Mouse (Mus musculus) midbrain, embryonic 11.5 days (tissue): ENCODE measurements around the gene Rnaseh2b. TPM values are rescaled to one million over a fixed set of nuclear protein-coding genes. Genes with fewer than 3 reads are reported as not detected.
A peak's percentile ranks its signal among the peaks of the same experiment; 100 is the strongest.

Experiments used
- ATAC-seq: fragments of 200-750 bp; cut with Nextera tagmentation; 2 replicates; pipeline ENCODE4 v1.8.0; 2017; ENCODE audit warnings: moderate TSS enrichment, moderate library complexity; ENCODE audit not compliant: low FRiP score
- DNase-seq: peaks from one replicate; pipeline ENCODE4 v3.0.0; 2015; ENCODE audit warnings: low spot score; ENCODE audit errors: missing footprints
- H3K27ac ChIP-seq: fragments of 300-500 bp; sonication (generic); 2 replicates; pipeline ENCODE4 v1.5.1; 2014; ENCODE audit warnings: low read depth, low read length
- H3K27me3 ChIP-seq: fragments of 300-500 bp; sonication (generic); 2 replicates; pipeline ENCODE4 v1.6.1; 2014; ENCODE audit warnings: mild to moderate bottlenecking, low read length, moderate library complexity, mixed read lengths; ENCODE audit not compliant: control insufficient read depth, insufficient read depth
- H3K36me3 ChIP-seq: fragments of 300-500 bp; sonication (generic); 2 replicates; pipeline ENCODE4 v1.6.1; 2014; ENCODE audit warnings: mild to moderate bottlenecking, low read length, moderate library complexity, mixed read lengths; ENCODE audit not compliant: control insufficient read depth, insufficient read depth
- H3K4me1 ChIP-seq: fragments of 300-500 bp; sonication (generic); 2 replicates; pipeline ENCODE4 v1.6.1; 2014; ENCODE audit warnings: low read length; ENCODE audit not compliant: control insufficient read depth, insufficient read depth
- H3K4me2 ChIP-seq: fragments of 300-500 bp; sonication (generic); 2 replicates; pipeline ENCODE4 v1.6.1; 2014; ENCODE audit warnings: mild to moderate bottlenecking, moderate library complexity
- H3K4me3 ChIP-seq: fragments of 300-500 bp; sonication (generic); 2 replicates; pipeline ENCODE4 v1.5.1; 2014; ENCODE audit warnings: low read depth, low read length
- H3K9ac ChIP-seq: fragments of 300-500 bp; sonication (generic); 2 replicates; pipeline ENCODE4 v1.6.1; 2014; ENCODE audit warnings: low read length
- H3K9me3 ChIP-seq: fragments of 300-500 bp; sonication (generic); 2 replicates; pipeline ENCODE4 v1.6.1; 2016; ENCODE audit warnings: low read length; ENCODE audit not compliant: control insufficient read depth
- WGBS: fragments of 180-500 bp; shearing (Covaris S2); extraction: QIAGEN DNeasy Blood & Tissue Kit; methylation state at CpG from one replicate; pipeline ENCODE4 v1.1.7; 2014; 5-methylcytosine and 5-hydroxymethylcytosine counted together
- polyA plus RNA-seq: library from polyadenylated mRNA; unstranded; fragments of >200 nt; fragmentation: Nextera tagmentation; extraction: Ambion mirVana; gene quantifications from 2 replicates; pipeline ENCODE4 v1.2.1, GENCODE M21; 2014

Rnaseh2b gene
- polyA plus RNA-seq, 1 experiment from 2014 or later, result 78.1 TPM

DNA sequence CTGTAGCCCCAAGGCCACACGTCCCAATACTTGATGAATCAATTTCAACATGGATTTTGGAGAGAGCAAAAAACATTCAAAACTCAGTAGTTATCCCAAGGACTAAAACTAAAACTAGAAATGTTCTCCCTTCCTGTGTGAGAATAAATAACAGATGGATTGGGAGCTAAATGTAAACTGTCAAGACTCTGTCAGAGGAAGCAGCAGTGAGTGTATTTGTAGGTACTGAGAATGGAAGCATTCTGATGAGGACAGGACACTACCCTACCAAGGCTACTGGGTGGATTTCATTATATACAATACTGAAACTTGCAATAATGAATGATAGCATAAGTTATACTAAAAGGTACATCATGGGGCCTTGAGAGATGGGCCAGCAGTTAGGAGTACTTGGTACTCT is 6.4 kb downstream of the Rnaseh2b start:
- Histone ChIP-seq H3K4me1 (no peaks in the 10 kb centered on the region), H3K9ac (no peak overlapping the region), H3K27me3 (no peaks in the 10 kb centered on the region), H3K36me3 (no peaks in the 10 kb centered on the region), H3K4me2 (no peak overlapping the region), H3K9me3 (no peaks in the 10 kb centered on the region), H3K27ac (no peak overlapping the region), H3K4me3 (no peak overlapping the region)
- ATAC-seq (no peak), DNase-seq (no peak)
- WGBS, result 97% methylated on average over 1 of the region's 1 CpGs

- WGBS, result 84% methylated on average over 3 of the region's 3 CpGs
These were observed 7.6 kb downstream of the Rnaseh2b start for GRCm38 (mm10) chr14:62300031-62300430.

GRCm38 (mm10) chr14:62307555-62307954 is 15.2 kb downstream of the Rnaseh2b start:
- Histone ChIP-seq H3K9ac (no peak overlapping the region), H3K27ac (no peak overlapping the region), H3K36me3 (no peaks in the 10 kb centered on the region), H3K4me3 (no peak overlapping the region), H3K4me2 (no peak overlapping the region), H3K4me1 (no peaks in the 10 kb centered on the region), H3K9me3 (no peaks in the 10 kb centered on the region), H3K27me3 (no peaks in the 10 kb centered on the region)
- ATAC-seq (no peak), DNase-seq (no peak)
- 96% methylated on average over 1 of the region's 1 CpGs for WGBS

More at GRCm38 (mm10) chr14:62300031-62300430, 7.6 kb downstream of the Rnaseh2b start:
- H3K4me1 ChIP-seq, result no peaks in the 10 kb centered on the region
- no peak overlapping the region for H3K4me2 ChIP-seq
- no peak for ATAC-seq
- no peaks in the 10 kb centered on the region for H3K27me3 ChIP-seq
- no peak overlapping the region for H3K4me3 ChIP-seq
- no peak for DNase-seq
- no peaks in the 10 kb centered on the region for H3K9me3 ChIP-seq
- no peak overlapping the region for H3K27ac ChIP-seq
- no peak overlapping the region for H3K9ac ChIP-seq
- H3K36me3 ChIP-seq, result no peaks in the 10 kb centered on the region

DNA sequence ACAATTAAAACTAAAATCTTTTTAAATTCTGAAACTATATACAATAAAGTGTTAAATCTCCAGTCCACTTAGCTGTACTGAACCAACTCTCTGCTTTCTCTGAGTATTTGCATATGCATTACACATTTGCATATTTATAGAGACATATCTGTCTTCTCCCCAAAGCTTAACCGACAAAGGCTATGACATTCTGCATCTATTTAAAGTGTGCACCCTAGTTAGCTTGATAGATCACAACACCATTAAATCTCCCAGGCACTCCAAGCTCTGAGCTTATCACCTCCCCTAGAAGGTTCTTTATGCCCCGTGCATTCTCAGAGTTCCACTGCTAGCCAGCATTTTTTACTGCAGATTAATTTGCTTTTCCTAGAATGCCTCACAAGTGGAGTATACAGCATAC is 16.6 kb downstream of the Rnaseh2b start:
- DNase-seq (peak; percentile 26), ATAC-seq (no peak)
- H3K9me3 ChIP-seq, result no peaks in the 10 kb centered on the region
- H3K4me1 ChIP-seq, result no peaks in the 10 kb centered on the region
- H3K4me2 ChIP-seq, result no peak overlapping the region
- H3K9ac ChIP-seq, result no peak overlapping the region
- H3K27ac ChIP-seq, result no peak overlapping the region
- WGBS, result 62% methylated on average over 2 of the region's 2 CpGs
- H3K36me3 ChIP-seq, result no peaks in the 10 kb centered on the region
- no peaks in the 10 kb centered on the region for H3K27me3 ChIP-seq
- no peak overlapping the region for H3K4me3 ChIP-seq

GRCm38 (mm10) chr14:62311672-62312071 is 19.3 kb downstream of the Rnaseh2b start:
- Histone ChIP-seq H3K27me3 (no peaks in the 10 kb centered on the region), H3K27ac (no peak overlapping the region), H3K36me3 (no peaks in the 10 kb centered on the region), H3K4me2 (no peak overlapping the region), H3K9me3 (no peaks in the 10 kb centered on the region), H3K4me1 (no peaks in the 10 kb centered on the region), H3K4me3 (no peak overlapping the region), H3K9ac (no peak overlapping the region)
- DNase-seq, result no peak
- 92% methylated on average over 1 of the region's 1 CpGs for WGBS
- no peak for ATAC-seq

GRCm38 (mm10) chr14:62322581-62323344 is 30.4 kb downstream of the Rnaseh2b start:
- Histone ChIP-seq H3K9ac (no peak overlapping the region), H3K4me2 (no peak overlapping the region), H3K27me3 (no peaks in the 10 kb centered on the region), H3K9me3 (no peaks in the 10 kb centered on the region), H3K4me3 (no peak overlapping the region), H3K4me1 (peaks cover 4% of the 10 kb centered on the region; the same call in 1 of the 2 replicates), H3K36me3 (no peaks in the 10 kb centered on the region), H3K27ac (no peak overlapping the region)
- no peak for ATAC-seq
- 39% methylated on average over 6 of the region's 6 CpGs for WGBS
- no peak for DNase-seq

GRCm38 (mm10) chr14:62323457-62323856 is 31.1 kb downstream of the Rnaseh2b start:
- DNase-seq (no peak), ATAC-seq (no peak)
- no peak overlapping the region for H3K4me2 ChIP-seq
- H3K36me3 ChIP-seq, result no peaks in the 10 kb centered on the region
- H3K9ac ChIP-seq, result no peak overlapping the region
- 91% methylated on average over 5 of the region's 5 CpGs for WGBS
- H3K9me3 ChIP-seq, result no peaks in the 10 kb centered on the region
- no peak overlapping the region for H3K4me3 ChIP-seq
- H3K27ac ChIP-seq, result no peak overlapping the region
- peaks cover 4% of the 10 kb centered on the region; the same call in 1 of the 2 replicates for H3K4me1 ChIP-seq
- no peaks in the 10 kb centered on the region for H3K27me3 ChIP-seq

- peaks cover 4% of the 10 kb centered on the region; the same call in 1 of the 2 replicates for H3K4me1 ChIP-seq
- H3K9ac ChIP-seq, result no peak overlapping the region
- no peak for ATAC-seq
- no peaks in the 10 kb centered on the region for H3K36me3 ChIP-seq
- H3K4me2 ChIP-seq, result no peak overlapping the region
- DNase-seq, result peak; percentile 56
- H3K4me3 ChIP-seq, result no peak overlapping the region
- H3K9me3 ChIP-seq, result no peaks in the 10 kb centered on the region
- H3K27me3 ChIP-seq, result no peaks in the 10 kb centered on the region
- no peak overlapping the region for H3K27ac ChIP-seq
- 86% methylated on average over 5 of the region's 5 CpGs for WGBS
These were observed 32.6 kb downstream of the Rnaseh2b start for GRCm38 (mm10) chr14:62324943-62325342.

DNA sequence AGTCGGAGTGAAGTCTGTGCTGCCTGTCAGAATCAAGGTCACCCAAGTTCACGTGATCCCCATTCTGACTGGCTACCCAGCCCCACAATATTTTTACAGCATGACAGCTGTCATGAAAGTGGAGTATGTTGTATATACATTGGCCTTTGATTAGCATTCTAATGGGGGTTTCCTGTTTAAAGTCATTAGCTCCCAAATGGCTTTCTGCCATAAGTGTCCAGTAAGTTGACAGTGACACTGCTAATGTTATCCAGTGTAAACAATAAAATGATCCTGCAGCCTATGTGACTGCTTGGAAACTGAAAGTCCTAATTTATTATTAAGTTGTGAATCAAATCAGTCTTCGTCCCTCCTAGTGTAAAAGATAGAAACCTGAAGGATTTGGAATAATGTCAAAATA is 33.6 kb downstream of the Rnaseh2b start:
- H3K4me3 ChIP-seq, result no peak overlapping the region

More for the DNA sequence above, 33.6 kb downstream of the Rnaseh2b start:
- 90% methylated on average over 3 of the region's 3 CpGs for WGBS
- DNase-seq (no peak), ATAC-seq (no peak)
- Histone ChIP-seq H3K4me1 (peaks cover 4% of the 10 kb centered on the region; the same call in 1 of the 2 replicates), H3K9ac (no peak overlapping the region), H3K27me3 (no peaks in the 10 kb centered on the region), H3K27ac (no peak overlapping the region), H3K9me3 (no peaks in the 10 kb centered on the region), H3K36me3 (no peaks in the 10 kb centered on the region), H3K4me2 (no peak overlapping the region)
